Mouse (Mus musculus): ENCODE data around the gene Grin2d. TPM values are rescaled to one million over a fixed set of nuclear protein-coding genes. Genes with fewer than 3 reads are reported as not detected.
A peak's percentile ranks its signal among the peaks of the same experiment; 100 is the strongest.

The Grin2d gene
- polyA plus RNA-seq, 2 experiments = 0.61 to 4.9 TPM

GRCm38 (mm10) chr7:45921950-45922600 lies 43.9 kb upstream of the Grin2d start:
- H3K4me3 ChIP-seq (replicated peaks; ENCODE audit: low read length) = 0 out of 2 replicates have a peak overlapping the region, but pooled peaks have one; percentile 41

GRCm38 (mm10) chr7:45921242-45921621 lies 43.1 kb upstream of the Grin2d start, which contains the start of gene Emp3:
Gene Emp3 (minus strand): TSS chr7:45921404.
- 21% methylated on average over 9 of the region's 9 CpGs for WGBS
- peak within 1 kb of the TSS; percentile 60 for H3K4me3 ChIP-seq (replicated peaks; ENCODE audit: low read length)
- ATAC-seq (ENCODE audit: low FRiP score, low read depth) = peak; percentile 25
- peak; percentile 69 for DNase-seq (ENCODE audit: low spot score)
- H3K27ac ChIP-seq (replicated peaks; ENCODE audit: low read depth, low read length) = peak within 1 kb of the TSS; percentile 90
- H3K27me3 ChIP-seq (ENCODE audit: control insufficient read depth, insufficient read depth, low read length) = no peaks in the 10 kb centered on the region
- no peak for TF ChIP-seq POLR2A (IDR thresholded peaks at IDR 0.05; ENCODE audit: borderline replicate concordance, extremely low read depth, insufficient read depth, insufficient read length)
- no peaks in the 10 kb centered on the region for H3K9me3 ChIP-seq (ENCODE audit: control insufficient read depth, low read length)
- peaks cover 55% of the 10 kb centered on the region for H3K4me1 ChIP-seq (ENCODE audit: control insufficient read depth, insufficient read depth, low read length)
- peaks cover 12% of the 10 kb centered on the region; the same call in 1 of the 2 replicates for H3K36me3 ChIP-seq (ENCODE audit: control insufficient read depth, insufficient read depth, low read length)
- H3K4me2 ChIP-seq (replicated peaks; ENCODE audit: low read depth, low read length, severe bottlenecking) = peak within 1 kb of the TSS; percentile 75
- peak within 1 kb of the TSS; percentile 68 for H3K9ac ChIP-seq (ENCODE audit: low read depth, low read length, severe bottlenecking)

More at GRCm38 (mm10) chr7:45921950-45922600, 43.9 kb upstream of the Grin2d start:
- ATAC-seq (ENCODE audit: low FRiP score, low read depth) = no peak
- H3K9ac ChIP-seq (ENCODE audit: low read depth, low read length, severe bottlenecking) = no peak overlapping the region
- no peaks in the 10 kb centered on the region for H3K27me3 ChIP-seq (ENCODE audit: control insufficient read depth, insufficient read depth, low read length)
- no peaks in the 10 kb centered on the region for H3K9me3 ChIP-seq (ENCODE audit: control insufficient read depth, low read length)
- H3K4me2 ChIP-seq (replicated peaks; ENCODE audit: low read depth, low read length, severe bottlenecking) = peak overlapping the region; percentile 63
- H3K4me1 ChIP-seq (ENCODE audit: control insufficient read depth, insufficient read depth, low read length) = peaks cover 49% of the 10 kb centered on the region
- 75% methylated on average over 12 of the region's 12 CpGs for WGBS
- peak overlapping the region; percentile 90 for H3K27ac ChIP-seq (replicated peaks; ENCODE audit: low read depth, low read length)
- no peak for DNase-seq (ENCODE audit: low spot score)
- TF ChIP-seq POLR2A (IDR thresholded peaks at IDR 0.05; ENCODE audit: borderline replicate concordance, extremely low read depth, insufficient read depth, insufficient read length) = no peak
- H3K36me3 ChIP-seq (ENCODE audit: control insufficient read depth, insufficient read depth, low read length) = peaks cover 12% of the 10 kb centered on the region; the same call in 1 of the 2 replicates

GRCm38 (mm10) chr7:45920583-45921241 lies 42.5 kb upstream of the Grin2d start:
- WGBS = 26% methylated on average over 9 of the region's 9 CpGs
- Histone ChIP-seq H3K36me3 (ENCODE audit: control insufficient read depth, insufficient read depth, low read length) (peaks cover 12% of the 10 kb centered on the region; the same call in 1 of the 2 replicates), H3K27me3 (ENCODE audit: control insufficient read depth, insufficient read depth, low read length) (no peaks in the 10 kb centered on the region), H3K9ac (ENCODE audit: low read depth, low read length, severe bottlenecking) (peak overlapping the region; percentile 68), H3K4me2 (replicated peaks; ENCODE audit: low read depth, low read length, severe bottlenecking) (peak overlapping the region; percentile 75), H3K27ac (replicated peaks; ENCODE audit: low read depth, low read length) (peak overlapping the region; percentile 90), H3K4me1 (ENCODE audit: control insufficient read depth, insufficient read depth, low read length) (peaks cover 60% of the 10 kb centered on the region), H3K9me3 (ENCODE audit: control insufficient read depth, low read length) (no peaks in the 10 kb centered on the region), H3K4me3 (replicated peaks; ENCODE audit: low read length) (peak overlapping the region; percentile 60)
- TF ChIP-seq POLR2A (IDR thresholded peaks at IDR 0.05; ENCODE audit: borderline replicate concordance, extremely low read depth, insufficient read depth, insufficient read length) = no peak
- no peak for DNase-seq (ENCODE audit: low spot score)
- no peak for ATAC-seq (ENCODE audit: low FRiP score, low read depth)

GRCm38 (mm10) chr7:45919761-45920160 lies 41.6 kb upstream of the Grin2d start:
- Histone ChIP-seq H3K27ac (replicated peaks; ENCODE audit: low read depth, low read length) (no peak overlapping the region; the same call in 1 of the 2 replicates), H3K9ac (ENCODE audit: low read depth, low read length, severe bottlenecking) (peak overlapping the region; percentile 68), H3K36me3 (ENCODE audit: control insufficient read depth, insufficient read depth, low read length) (peaks cover 12% of the 10 kb centered on the region; the same call in 1 of the 2 replicates), H3K27me3 (ENCODE audit: control insufficient read depth, insufficient read depth, low read length) (no peaks in the 10 kb centered on the region), H3K4me2 (replicated peaks; ENCODE audit: low read depth, low read length, severe bottlenecking) (peak overlapping the region; percentile 75), H3K4me3 (replicated peaks; ENCODE audit: low read length) (peak overlapping the region; percentile 60), H3K4me1 (ENCODE audit: control insufficient read depth, insufficient read depth, low read length) (peaks cover 60% of the 10 kb centered on the region), H3K9me3 (ENCODE audit: control insufficient read depth, low read length) (no peaks in the 10 kb centered on the region)
- 67% methylated on average over 4 of the region's 4 CpGs for WGBS
- no peak for TF ChIP-seq POLR2A (IDR thresholded peaks at IDR 0.05; ENCODE audit: borderline replicate concordance, extremely low read depth, insufficient read depth, insufficient read length)
- no peak for ATAC-seq (ENCODE audit: low FRiP score, low read depth)
- DNase-seq (ENCODE audit: low spot score) = no peak

- DNase-seq (ENCODE audit: low spot score) (no peak), ATAC-seq (ENCODE audit: low FRiP score, low read depth) (no peak)
- no peaks in the 10 kb centered on the region for H3K9me3 ChIP-seq (ENCODE audit: control insufficient read depth, low read length)
- no peak overlapping the region for H3K27ac ChIP-seq (replicated peaks; ENCODE audit: low read depth, low read length)
- H3K4me2 ChIP-seq (replicated peaks; ENCODE audit: low read depth, low read length, severe bottlenecking) = peak overlapping the region; percentile 75
- H3K4me3 ChIP-seq (replicated peaks; ENCODE audit: low read length) = peak overlapping the region; percentile 60; the same call in 1 of the 2 replicates
- peaks cover 58% of the 10 kb centered on the region for H3K4me1 ChIP-seq (ENCODE audit: control insufficient read depth, insufficient read depth, low read length)
- no peak overlapping the region for H3K9ac ChIP-seq (ENCODE audit: low read depth, low read length, severe bottlenecking)
- WGBS = 76% methylated on average over 14 of the region's 14 CpGs
- H3K27me3 ChIP-seq (ENCODE audit: control insufficient read depth, insufficient read depth, low read length) = no peaks in the 10 kb centered on the region
- peaks cover 12% of the 10 kb centered on the region; the same call in 1 of the 2 replicates for H3K36me3 ChIP-seq (ENCODE audit: control insufficient read depth, insufficient read depth, low read length)
- TF ChIP-seq POLR2A (IDR thresholded peaks at IDR 0.05; ENCODE audit: borderline replicate concordance, extremely low read depth, insufficient read depth, insufficient read length) = no peak
Observed at GRCm38 (mm10) chr7:45919083-45919671, 41.0 kb upstream of the Grin2d start.
